Mouse (Mus musculus) hindbrain, embryonic 14.5 days (tissue): Measurements from ENCODE around the gene Ntrk3. TPM values are rescaled to one million over a fixed set of nuclear protein-coding genes. Genes with fewer than 3 reads are reported as not detected.

ENCODE experiments used
- ATAC-seq: fragments of 200-750 bp; cut with Nextera tagmentation; 2 replicates; pipeline ENCODE4 v1.8.0; 2017; ENCODE audit warnings: moderate number of reproducible peaks, mild to moderate bottlenecking, moderate TSS enrichment, moderate library complexity; ENCODE audit not compliant: low FRiP score
- DNase-seq: peaks from one replicate; pipeline ENCODE4 v3.0.0-alpha.2; 2015; ENCODE audit warnings: low spot score
- H3K27ac ChIP-seq: fragments of 300-500 bp; sonication (generic); 2 replicates; pipeline ENCODE4 v1.5.1; 2014; ENCODE audit warnings: mild to moderate bottlenecking, moderate library complexity
- H3K27me3 ChIP-seq: fragments of 300-500 bp; sonication (generic); 2 replicates; pipeline ENCODE4 v1.6.1; 2014; ENCODE audit warnings: mild to moderate bottlenecking, low read length, mixed read lengths; ENCODE audit not compliant: control insufficient read depth, insufficient read depth
- H3K36me3 ChIP-seq: fragments of 300-500 bp; sonication (generic); replicated peaks from 2 replicates; pipeline ENCODE4 v1.6.1; 2014; ENCODE audit not compliant: control insufficient read depth, insufficient read depth
- H3K4me1 ChIP-seq: fragments of 300-500 bp; sonication (generic); replicated peaks from 2 replicates; pipeline ENCODE4 v1.6.1; 2014; ENCODE audit warnings: antibody characterized with exemption, low read length, mixed read lengths; ENCODE audit not compliant: control insufficient read depth, insufficient read depth
- H3K4me2 ChIP-seq: fragments of 300-500 bp; sonication (generic); replicated peaks from 2 replicates; pipeline ENCODE4 v1.6.1; 2014; ENCODE audit warnings: mild to moderate bottlenecking, moderate library complexity
- H3K4me3 ChIP-seq: fragments of 300-500 bp; sonication (generic); replicated peaks from 2 replicates; pipeline ENCODE4 v1.5.1; 2014; ENCODE audit warnings: mild to moderate bottlenecking, low read length
- H3K9ac ChIP-seq: fragments of 300-500 bp; sonication (generic); 2 replicates; pipeline ENCODE4 v1.6.1; 2014
- H3K9me3 ChIP-seq: fragments of 300-500 bp; sonication (generic); 2 replicates; pipeline ENCODE4 v1.6.1; 2016; ENCODE audit warnings: low read length; ENCODE audit not compliant: control insufficient read depth
- WGBS: fragments of 180-500 bp; shearing (Covaris S2); extraction: QIAGEN DNeasy Blood & Tissue Kit; methylation state at CpG from one replicate; pipeline ENCODE4 v1.1.7; 2014; 5-methylcytosine and 5-hydroxymethylcytosine counted together
- polyA plus RNA-seq: library from polyadenylated mRNA; unstranded; fragments of >200 nt; fragmentation: Nextera tagmentation; extraction: Ambion mirVana; gene quantifications from 2 replicates; pipeline ENCODE4 v1.2.1, GENCODE M21; 2014

Gene Ntrk3
- polyA plus RNA-seq, 1 experiment from 2014 or later, result 25.9 TPM

DNA sequence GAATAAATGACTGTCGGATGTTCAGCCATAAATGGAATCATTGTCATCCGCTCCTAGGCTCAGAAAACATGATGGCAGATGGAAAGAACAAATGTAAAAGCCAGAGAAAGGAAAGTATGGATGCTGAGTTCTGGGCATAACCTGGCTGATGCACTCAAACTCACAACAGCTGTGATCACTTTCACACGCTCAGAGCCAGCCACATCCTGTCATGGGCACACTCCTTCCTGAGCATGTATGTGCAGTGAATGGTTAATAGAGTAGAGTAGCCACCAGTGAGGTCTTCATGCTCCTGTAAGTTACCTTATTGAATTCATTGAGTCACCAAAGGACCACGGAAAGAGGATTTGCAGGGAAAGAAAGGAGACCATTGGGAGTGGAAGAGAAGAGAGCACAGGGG lies 13.2 kb downstream of the Ntrk3 start:
- H3K9ac ChIP-seq, result no peak overlapping the region
- ATAC-seq (no peak), DNase-seq (no peak)
- no peaks in the 10 kb centered on the region for H3K36me3 ChIP-seq
- no peak overlapping the region for H3K4me3 ChIP-seq
- H3K27me3 ChIP-seq, result no peaks in the 10 kb centered on the region
- no peak overlapping the region for H3K4me2 ChIP-seq
- H3K9me3 ChIP-seq, result no peaks in the 10 kb centered on the region
- WGBS, result 53% methylated on average over 4 of the region's 4 CpGs
- H3K27ac ChIP-seq, result no peak overlapping the region
- H3K4me1 ChIP-seq, result no peaks in the 10 kb centered on the region

DNA sequence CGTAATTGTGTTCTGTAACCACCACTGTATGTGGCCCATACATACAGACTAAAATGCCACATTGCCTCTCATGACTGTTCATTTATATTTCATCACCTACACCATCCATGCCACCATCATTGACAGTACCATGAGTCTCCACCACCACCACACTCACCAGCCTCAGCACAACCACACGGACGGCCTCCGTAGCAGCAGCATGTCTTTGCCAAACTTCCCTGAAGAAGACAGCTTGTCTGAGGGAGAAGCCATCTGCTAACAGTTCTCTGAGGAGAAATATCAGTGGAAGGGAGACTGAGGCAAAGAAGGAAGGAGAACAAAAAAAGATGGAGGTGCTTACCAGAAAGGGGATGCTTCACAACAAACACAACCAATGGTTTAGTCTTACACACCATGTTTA lies 15.8 kb downstream of the Ntrk3 start:
- 93% methylated on average over 4 of the region's 4 CpGs for WGBS
- Histone ChIP-seq H3K9ac (no peak overlapping the region), H3K4me3 (no peak overlapping the region), H3K27me3 (no peaks in the 10 kb centered on the region), H3K4me1 (no peaks in the 10 kb centered on the region), H3K27ac (no peak overlapping the region), H3K36me3 (no peaks in the 10 kb centered on the region), H3K9me3 (no peaks in the 10 kb centered on the region), H3K4me2 (no peak overlapping the region)
- DNase-seq, result no peak
- ATAC-seq, result no peak

DNA sequence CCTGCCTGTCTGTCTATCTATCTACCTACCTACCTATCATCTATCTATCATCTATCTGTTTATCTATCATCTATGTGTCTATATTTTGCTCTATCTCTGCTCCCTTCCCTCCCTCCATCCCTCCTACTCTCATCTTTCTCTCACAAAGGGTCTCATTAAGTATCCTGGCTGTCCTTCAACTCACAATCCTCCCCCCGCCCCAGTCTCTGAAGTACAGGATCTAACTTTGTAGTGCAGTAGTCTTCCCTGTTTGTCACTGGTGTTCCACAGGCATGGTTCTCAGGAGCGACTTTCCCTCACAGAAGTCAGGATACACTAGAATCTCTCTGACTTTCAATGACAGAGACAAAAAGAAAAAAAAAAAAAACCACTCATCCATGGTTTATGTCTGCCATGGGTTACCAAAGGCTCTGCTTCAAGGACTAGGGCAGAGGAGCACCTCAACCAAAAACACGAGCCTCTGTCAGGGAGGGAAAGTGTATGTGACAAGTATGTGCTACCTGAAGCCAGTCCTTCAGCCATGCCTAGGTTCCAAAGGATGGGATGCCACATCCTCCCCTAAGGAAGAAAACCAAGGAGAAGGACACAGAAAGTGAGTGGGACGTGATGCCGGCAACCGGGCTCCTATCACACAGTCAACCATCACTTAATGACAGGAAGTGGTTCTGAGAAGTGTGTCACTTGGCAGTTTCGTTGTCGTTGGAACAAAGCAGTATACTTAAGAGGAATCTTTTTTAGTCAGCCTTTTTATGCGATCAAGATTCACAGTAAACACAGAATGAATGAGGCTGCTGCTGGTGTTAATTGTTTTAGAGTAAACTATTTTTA lies 16.6 kb downstream of the Ntrk3 start:
- 90% methylated on average over 9 of the region's 9 CpGs for WGBS
- H3K4me3 ChIP-seq, result no peak overlapping the region
- no peak for ATAC-seq

DNA sequence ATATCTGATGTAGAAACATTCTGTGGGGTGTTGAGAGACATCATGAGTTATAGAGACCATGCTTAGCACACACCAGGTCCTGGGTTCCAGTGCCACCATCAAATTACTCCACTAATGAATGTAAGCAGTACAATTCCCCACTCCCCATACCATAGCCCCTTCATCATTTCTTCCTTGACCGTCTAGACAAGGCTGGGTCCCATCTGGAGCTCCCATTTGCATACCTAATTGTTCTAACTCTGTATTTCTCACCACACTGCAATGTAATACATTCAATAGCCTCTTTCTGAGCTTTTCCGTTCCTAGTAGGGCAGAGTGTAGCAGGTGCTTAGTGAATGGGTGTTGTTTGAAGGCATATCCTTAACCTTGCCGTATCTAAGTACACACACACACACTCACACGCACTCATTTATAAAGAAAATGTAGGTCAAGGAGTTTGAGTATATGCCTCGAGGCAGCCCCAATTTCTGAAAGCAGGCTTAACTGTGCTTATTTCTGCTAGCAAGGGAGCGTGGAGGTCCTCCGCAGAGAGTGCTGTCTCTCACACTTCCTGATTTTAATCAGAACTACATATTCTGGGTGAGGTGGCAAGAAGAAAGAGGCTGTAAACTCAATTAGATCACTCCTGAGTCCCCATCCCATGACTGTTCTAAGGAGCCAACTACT lies 17.9 kb downstream of the Ntrk3 start:
- Histone ChIP-seq H3K4me1 (no peaks in the 10 kb centered on the region), H3K9me3 (no peaks in the 10 kb centered on the region), H3K9ac (no peak overlapping the region), H3K4me3 (no peak overlapping the region), H3K27me3 (no peaks in the 10 kb centered on the region), H3K27ac (no peak overlapping the region), H3K4me2 (no peak overlapping the region), H3K36me3 (no peaks in the 10 kb centered on the region)
- 64% methylated on average over 7 of the region's 7 CpGs for WGBS
- ATAC-seq (no peak), DNase-seq (no peak)

More for the DNA sequence above, 16.6 kb downstream of the Ntrk3 start:
- no peaks in the 10 kb centered on the region for H3K9me3 ChIP-seq
- no peaks in the 10 kb centered on the region for H3K4me1 ChIP-seq
- no peak overlapping the region for H3K27ac ChIP-seq
- no peak overlapping the region for H3K4me2 ChIP-seq
- H3K9ac ChIP-seq, result no peak overlapping the region
- DNase-seq, result no peak
- no peaks in the 10 kb centered on the region for H3K36me3 ChIP-seq
- H3K27me3 ChIP-seq, result no peaks in the 10 kb centered on the region

DNA sequence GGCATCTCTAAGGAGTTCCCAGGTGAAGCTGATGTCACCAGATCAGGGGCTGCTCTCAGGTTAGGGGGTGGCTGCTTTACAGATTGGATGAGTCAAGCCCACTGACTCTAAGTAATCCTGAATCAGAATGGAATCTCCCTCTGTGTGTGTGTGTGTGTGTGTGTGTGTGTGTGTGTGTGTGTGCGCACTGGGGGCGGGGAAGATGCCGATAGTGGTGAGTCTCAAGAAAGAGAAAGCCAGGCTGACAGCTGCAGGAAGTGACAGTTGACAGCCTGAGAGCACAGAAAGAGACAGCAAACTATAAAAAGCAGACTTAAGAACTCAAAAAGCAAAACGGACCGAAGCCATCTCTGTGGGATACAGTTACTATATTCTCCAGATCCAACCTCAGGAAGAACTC lies 18.7 kb downstream of the Ntrk3 start:
- Histone ChIP-seq H3K27me3 (no peaks in the 10 kb centered on the region), H3K36me3 (no peaks in the 10 kb centered on the region), H3K9me3 (no peaks in the 10 kb centered on the region), H3K4me2 (no peak overlapping the region), H3K9ac (no peak overlapping the region), H3K4me3 (no peak overlapping the region), H3K4me1 (no peaks in the 10 kb centered on the region), H3K27ac (no peak overlapping the region)
- ATAC-seq, result no peak
- WGBS, result 70% methylated on average over 5 of the region's 5 CpGs
- no peak for DNase-seq

DNA sequence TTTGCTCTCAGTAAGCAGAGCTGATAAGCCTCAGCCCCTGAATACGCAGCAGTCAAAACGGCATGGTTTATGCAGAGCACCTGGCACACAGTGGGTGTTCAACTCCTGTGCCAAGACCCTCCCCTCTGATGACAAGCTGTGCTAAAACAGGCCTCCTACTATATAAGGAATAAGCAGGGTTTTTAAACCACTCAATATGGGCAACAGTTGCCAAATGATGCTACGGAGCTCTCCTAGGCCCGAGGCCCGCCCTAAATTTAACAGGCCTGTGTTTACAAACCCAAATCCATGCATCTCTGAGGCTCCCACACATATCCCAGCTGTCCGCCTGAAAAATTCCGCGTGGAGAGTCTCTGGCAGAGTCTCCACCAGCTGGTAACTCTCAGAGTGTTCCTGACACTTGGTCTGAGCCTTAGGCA lies 19.6 kb downstream of the Ntrk3 start:
- WGBS, result 80% methylated on average over 8 of the region's 8 CpGs
- DNase-seq, result no peak

DNA sequence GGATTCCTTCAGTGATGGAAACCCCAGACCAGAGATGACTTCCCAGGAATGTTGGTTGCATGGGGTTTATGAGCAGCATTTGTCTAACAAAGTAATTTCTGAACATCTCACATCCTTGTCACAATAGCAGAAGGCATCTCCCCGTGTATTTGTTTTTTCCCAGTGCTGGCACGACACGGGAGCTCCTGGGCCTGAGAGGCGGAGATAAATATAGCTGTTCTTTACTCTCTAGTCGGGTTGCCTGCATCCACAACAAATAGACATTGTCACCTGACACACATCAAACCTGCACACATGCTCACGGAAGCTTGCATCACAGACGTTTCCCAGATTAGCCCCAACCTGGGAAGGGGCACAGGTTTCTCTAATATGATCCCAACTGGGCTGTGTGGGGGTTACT lies 30.1 kb downstream of the Ntrk3 start:
- ATAC-seq (no peak), DNase-seq (no peak)
- Histone ChIP-seq H3K4me3 (no peak overlapping the region), H3K27me3 (no peaks in the 10 kb centered on the region), H3K9me3 (no peaks in the 10 kb centered on the region), H3K4me2 (no peak overlapping the region), H3K27ac (no peak overlapping the region), H3K4me1 (no peaks in the 10 kb centered on the region), H3K36me3 (no peaks in the 10 kb centered on the region), H3K9ac (no peak overlapping the region)
- 88% methylated on average over 7 of the region's 7 CpGs for WGBS

More for the DNA sequence above, 19.6 kb downstream of the Ntrk3 start:
- no peak overlapping the region for H3K4me2 ChIP-seq
- no peaks in the 10 kb centered on the region for H3K9me3 ChIP-seq
- ATAC-seq, result no peak
- no peak overlapping the region for H3K27ac ChIP-seq
- no peaks in the 10 kb centered on the region for H3K4me1 ChIP-seq
- no peak overlapping the region for H3K4me3 ChIP-seq
- H3K27me3 ChIP-seq, result no peaks in the 10 kb centered on the region
- H3K9ac ChIP-seq, result no peak overlapping the region
- H3K36me3 ChIP-seq, result no peaks in the 10 kb centered on the region

DNA sequence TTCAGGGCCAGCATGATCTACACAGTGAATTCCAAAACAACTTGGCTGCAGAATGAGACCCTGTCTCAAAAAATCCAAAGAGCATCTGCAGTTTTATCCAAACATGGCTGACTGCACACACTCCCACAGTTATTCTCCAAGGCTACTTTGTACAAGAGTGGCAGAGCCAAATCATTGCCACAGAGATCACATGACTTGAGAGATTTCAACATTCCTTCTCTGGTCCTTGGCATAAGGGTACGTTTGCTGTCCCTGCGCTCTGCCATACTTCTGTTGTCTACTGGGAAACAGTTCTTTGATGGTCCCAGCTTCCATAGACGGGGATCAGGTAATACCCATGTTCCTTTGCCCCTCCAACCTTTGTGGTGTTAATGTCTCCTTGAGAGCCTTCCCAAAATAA lies 30.7 kb downstream of the Ntrk3 start:
- ATAC-seq (no peak), DNase-seq (no peak)
- 82% methylated on average over 3 of the region's 3 CpGs for WGBS
- Histone ChIP-seq H3K9me3 (no peaks in the 10 kb centered on the region), H3K27ac (no peak overlapping the region), H3K4me3 (no peak overlapping the region), H3K36me3 (no peaks in the 10 kb centered on the region), H3K4me1 (no peaks in the 10 kb centered on the region), H3K27me3 (no peaks in the 10 kb centered on the region), H3K4me2 (no peak overlapping the region), H3K9ac (no peak overlapping the region)

DNA sequence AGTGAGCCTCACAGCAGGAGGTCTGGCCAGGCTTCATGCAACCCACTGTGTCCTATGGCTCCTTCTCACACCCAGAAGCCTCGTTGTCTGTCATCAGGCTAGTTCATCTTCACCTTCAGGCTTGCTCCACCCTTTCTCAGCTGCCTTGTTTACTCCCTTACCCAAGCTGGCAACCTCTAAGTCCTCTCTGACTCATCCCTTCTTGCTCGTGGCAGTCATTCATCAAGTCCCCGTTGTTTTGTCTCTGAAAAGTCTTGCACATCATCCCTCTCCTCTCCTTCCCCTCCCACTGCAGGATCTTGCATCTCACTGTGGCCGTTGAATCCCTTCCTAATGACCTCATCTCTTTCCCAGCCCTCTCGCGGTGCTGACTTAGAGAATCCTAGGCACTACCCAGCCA lies 35.1 kb downstream of the Ntrk3 start:
- DNase-seq, result no peak
- no peaks in the 10 kb centered on the region for H3K36me3 ChIP-seq
- H3K27ac ChIP-seq, result no peak overlapping the region
- no peak for ATAC-seq
- no peak overlapping the region for H3K4me3 ChIP-seq
- H3K4me1 ChIP-seq, result no peaks in the 10 kb centered on the region
- 64% methylated on average over 6 of the region's 6 CpGs for WGBS
- no peak overlapping the region for H3K9ac ChIP-seq
- no peaks in the 10 kb centered on the region for H3K27me3 ChIP-seq
- no peaks in the 10 kb centered on the region for H3K9me3 ChIP-seq
- H3K4me2 ChIP-seq, result no peak overlapping the region
